Mouse (Mus musculus) megakaryocyte, embryonic 14.5 days (primary cell): ENCODE measurements around the gene Bcar3. TPM values are rescaled to one million over a fixed set of nuclear protein-coding genes. Genes with fewer than 3 reads are reported as not detected.
A peak's percentile ranks its signal among the peaks of the same experiment; 100 is the strongest.

ENCODE experiments used
- H3K27me3 ChIP-seq: replicated peaks from 2 replicates; pipeline ENCODE3; 2012; ENCODE audit warnings: inconsistent platforms
- H3K36me3 ChIP-seq: replicated peaks from 2 replicates; pipeline ENCODE3; 2012; ENCODE audit warnings: low read length, inconsistent platforms, mixed read lengths
- H3K4me1 ChIP-seq: 2 replicates; pipeline ENCODE4 v1.6.1; 2012; ENCODE audit warnings: inconsistent platforms
- H3K4me3 ChIP-seq: replicated peaks from 2 replicates; pipeline ENCODE3; 2012; ENCODE audit warnings: moderate library complexity, mild to moderate bottlenecking, inconsistent platforms
- H3K9me3 ChIP-seq: 2 replicates; pipeline ENCODE4 v1.6.1; 2012; ENCODE audit warnings: inconsistent platforms
- FLI1 ChIP-seq: IDR thresholded peaks from 2 replicates; pipeline ENCODE4 v1.6.1; 2012; ENCODE audit warnings: low read length, inconsistent platforms, mixed read lengths
- GATA1 ChIP-seq: IDR thresholded peaks from 3 replicates; pipeline ENCODE4 v1.6.1; 2012; ENCODE audit warnings: mixed read lengths, low read length, inconsistent platforms, borderline replicate concordance
- polyA plus RNA-seq: library from polyadenylated mRNA; stranded (reverse); fragments of >175 nt; gene quantifications from 2 replicates; pipeline ENCODE4 v1.2.3, GENCODE M21; 2012; ENCODE audit warnings: low replicate concordance; ENCODE audit not compliant: insufficient read depth

Gene Bcar3
- polyA plus RNA-seq, 1 experiment = 3.6 TPM

- Histone ChIP-seq H3K4me3 (no peak overlapping the region), H3K4me1 (peaks cover 14% of the 10 kb centered on the region), H3K27me3 (peaks cover 69% of the 10 kb centered on the region), H3K9me3 (no peaks in the 10 kb centered on the region), H3K36me3 (no peaks in the 10 kb centered on the region)
- no peak for TF ChIP-seq FLI1
- no peak for TF ChIP-seq GATA1
These were observed 40.0 kb downstream of the Bcar3 start for GRCm38 (mm10) chr3:122333902-122334301.

GRCm38 (mm10) chr3:122334375-122334774 lies 40.4 kb downstream of the Bcar3 start:
- H3K9me3 ChIP-seq = no peaks in the 10 kb centered on the region
- no peaks in the 10 kb centered on the region for H3K36me3 ChIP-seq
- no peak overlapping the region for H3K4me3 ChIP-seq
- peaks cover 14% of the 10 kb centered on the region for H3K4me1 ChIP-seq
- H3K27me3 ChIP-seq = peaks cover 67% of the 10 kb centered on the region
- no peak for TF ChIP-seq GATA1
- TF ChIP-seq FLI1 = no peak

GRCm38 (mm10) chr3:122336030-122336429 lies 42.1 kb downstream of the Bcar3 start:
- H3K4me1 ChIP-seq = peaks cover 16% of the 10 kb centered on the region
- no peaks in the 10 kb centered on the region for H3K9me3 ChIP-seq
- H3K27me3 ChIP-seq = peaks cover 60% of the 10 kb centered on the region
- TF ChIP-seq GATA1 (no peak), FLI1 (no peak)
- no peaks in the 10 kb centered on the region for H3K36me3 ChIP-seq
- no peak overlapping the region for H3K4me3 ChIP-seq

GRCm38 (mm10) chr3:122337992-122338391 lies 44.1 kb downstream of the Bcar3 start:
- Histone ChIP-seq H3K27me3 (peaks cover 57% of the 10 kb centered on the region), H3K4me1 (peaks cover 16% of the 10 kb centered on the region), H3K4me3 (no peak overlapping the region), H3K36me3 (no peaks in the 10 kb centered on the region), H3K9me3 (no peaks in the 10 kb centered on the region)
- TF ChIP-seq GATA1 = no peak
- no peak for TF ChIP-seq FLI1

GRCm38 (mm10) chr3:122338897-122339296 lies 45.0 kb downstream of the Bcar3 start:
- TF ChIP-seq GATA1 (no peak), FLI1 (no peak)
- Histone ChIP-seq H3K4me1 (peaks cover 15% of the 10 kb centered on the region), H3K9me3 (no peaks in the 10 kb centered on the region), H3K36me3 (no peaks in the 10 kb centered on the region), H3K27me3 (peaks cover 52% of the 10 kb centered on the region), H3K4me3 (no peak overlapping the region)

- no peak for TF ChIP-seq GATA1
- no peak for TF ChIP-seq FLI1
- no peaks in the 10 kb centered on the region for H3K9me3 ChIP-seq
- H3K4me3 ChIP-seq = no peak overlapping the region
- peaks cover 2% of the 10 kb centered on the region; the same call in 1 of the 2 replicates for H3K4me1 ChIP-seq
- H3K36me3 ChIP-seq = no peaks in the 10 kb centered on the region
- peaks cover 45% of the 10 kb centered on the region for H3K27me3 ChIP-seq
These were observed 46.5 kb downstream of the Bcar3 start for GRCm38 (mm10) chr3:122340135-122341068.

- H3K4me1 ChIP-seq = peaks cover 6% of the 10 kb centered on the region
- H3K4me3 ChIP-seq = peak overlapping the region; percentile 62
- TF ChIP-seq GATA1 (no peak), FLI1 (no peak)
These were observed 49.5 kb downstream of the Bcar3 start for GRCm38 (mm10) chr3:122343437-122343853.

GRCm38 (mm10) chr3:122344350-122344749 lies 50.4 kb downstream of the Bcar3 start:
- peaks cover 6% of the 10 kb centered on the region for H3K4me1 ChIP-seq
- no peaks in the 10 kb centered on the region for H3K9me3 ChIP-seq
- H3K36me3 ChIP-seq = no peaks in the 10 kb centered on the region
- H3K4me3 ChIP-seq = no peak overlapping the region
- H3K27me3 ChIP-seq = peaks cover 24% of the 10 kb centered on the region
- no peak for TF ChIP-seq GATA1

More at GRCm38 (mm10) chr3:122343437-122343853, 49.5 kb downstream of the Bcar3 start:
- no peaks in the 10 kb centered on the region for H3K9me3 ChIP-seq
- H3K36me3 ChIP-seq = no peaks in the 10 kb centered on the region
- peaks cover 31% of the 10 kb centered on the region for H3K27me3 ChIP-seq

GRCm38 (mm10) chr3:122345977-122346472 lies 52.1 kb downstream of the Bcar3 start:
- 0 out of 2 replicates have a peak, but pooled peaks cover 2% of the 10 kb centered on the region for H3K9me3 ChIP-seq
- H3K27me3 ChIP-seq = peaks cover 16% of the 10 kb centered on the region
- no peak overlapping the region for H3K4me3 ChIP-seq
- no peak for TF ChIP-seq GATA1
- no peak for TF ChIP-seq FLI1
- no peaks in the 10 kb centered on the region for H3K36me3 ChIP-seq
- peaks cover 4% of the 10 kb centered on the region; the same call in 1 of the 2 replicates for H3K4me1 ChIP-seq

- Histone ChIP-seq H3K4me3 (no peak overlapping the region), H3K27me3 (peaks cover 13% of the 10 kb centered on the region), H3K9me3 (0 out of 2 replicates have a peak, but pooled peaks cover 2% of the 10 kb centered on the region), H3K36me3 (no peaks in the 10 kb centered on the region), H3K4me1 (peaks cover 4% of the 10 kb centered on the region; the same call in 1 of the 2 replicates)
- TF ChIP-seq GATA1 (no peak), FLI1 (no peak)
These were observed 52.7 kb downstream of the Bcar3 start for GRCm38 (mm10) chr3:122346600-122346999.
